Mouse (Mus musculus) intestine, embryonic 15.5 days (tissue): ENCODE results near the gene Tpp1. TPM values are rescaled to one million over a fixed set of nuclear protein-coding genes. Genes with fewer than 3 reads are reported as not detected.
"Not testable (repeated sequence)": the region's sequence is repeated elsewhere in the genome, so short reads cannot be mapped to it uniquely, and the experiment has no call there.

ENCODE experiments used
- ATAC-seq: fragments of 200-750 bp; cut with Nextera tagmentation; 2 replicates; pipeline ENCODE4 v1.8.0; 2017; ENCODE audit warnings: moderate TSS enrichment, moderate library complexity
- H3K27ac ChIP-seq: fragments of 300-500 bp; sonication (generic); 2 replicates; pipeline ENCODE4 v1.5.1; 2015; ENCODE audit warnings: mild to moderate bottlenecking, inconsistent platforms
- H3K27me3 ChIP-seq: fragments of 300-500 bp; sonication (generic); replicated peaks from 2 replicates; pipeline ENCODE4 v1.6.1; 2015; ENCODE audit warnings: inconsistent platforms
- H3K36me3 ChIP-seq: fragments of 300-500 bp; sonication (generic); 2 replicates; pipeline ENCODE4 v1.6.1; 2015; ENCODE audit warnings: inconsistent platforms
- H3K4me1 ChIP-seq: fragments of 300-500 bp; sonication (generic); replicated peaks from 2 replicates; pipeline ENCODE4 v1.6.1; 2015; ENCODE audit warnings: inconsistent platforms
- H3K4me2 ChIP-seq: fragments of 300-500 bp; sonication (generic); replicated peaks from 2 replicates; pipeline ENCODE4 v1.6.1; 2015; ENCODE audit warnings: mild to moderate bottlenecking, inconsistent platforms
- H3K4me3 ChIP-seq: fragments of 300-500 bp; sonication (generic); replicated peaks from 2 replicates; pipeline ENCODE4 v1.5.1; 2015; ENCODE audit warnings: inconsistent platforms
- H3K9ac ChIP-seq: fragments of 300-500 bp; sonication (generic); 2 replicates; pipeline ENCODE4 v1.6.1; 2015; ENCODE audit warnings: inconsistent platforms
- H3K9me3 ChIP-seq: fragments of 300-500 bp; sonication (generic); 2 replicates; pipeline ENCODE4 v1.6.1; 2016; ENCODE audit warnings: inconsistent platforms
- WGBS: fragments of 180-500 bp; shearing (Covaris S2); methylation state at CpG from one replicate; pipeline ENCODE4 v1.1.7; 2015; 5-methylcytosine and 5-hydroxymethylcytosine counted together
- polyA plus RNA-seq: library from polyadenylated mRNA; unstranded; fragments of >200 nt; fragmentation: Nextera tagmentation; extraction: Ambion mirVana; gene quantifications from 2 replicates; pipeline ENCODE4 v1.2.1, GENCODE M21; 2015

Tpp1 gene
- polyA plus RNA-seq, 1 experiment from 2014 or later, result 109 TPM

DNA sequence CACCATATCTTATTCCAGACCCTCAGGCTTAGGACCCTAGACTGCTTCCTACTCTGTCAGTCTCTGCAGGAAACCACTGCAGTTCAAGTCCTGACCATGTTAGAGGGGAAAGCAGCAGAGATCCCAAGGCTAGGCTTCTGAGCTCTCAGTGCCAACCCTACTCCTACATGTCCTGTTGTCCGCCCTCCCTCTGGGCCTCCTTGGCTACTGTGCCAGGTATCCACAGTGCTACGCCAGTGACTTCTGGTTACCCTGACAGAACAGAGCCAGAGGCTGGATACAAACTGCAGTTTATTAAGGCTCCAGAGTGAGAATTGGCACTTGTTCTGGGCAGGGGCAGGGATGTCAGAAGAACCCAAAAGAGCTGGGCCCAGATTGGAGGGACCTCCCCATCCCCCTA lies 681 bp upstream of the Tpp1 start:
- Histone ChIP-seq H3K4me3 (no peak overlapping the region), H3K36me3 (peaks cover 23% of the 10 kb centered on the region; the same call in 1 of the 2 replicates), H3K4me2 (no peak overlapping the region), H3K27me3 (no peaks in the 10 kb centered on the region), H3K4me1 (no peaks in the 10 kb centered on the region), H3K9ac (no peak overlapping the region), H3K9me3 (no peaks in the 10 kb centered on the region), H3K27ac (no peak overlapping the region)
- WGBS, result 91% methylated on average over 2 of the region's 2 CpGs
- 0 out of 2 replicates have a peak, but pooled peaks have one; percentile 6 for ATAC-seq

DNA sequence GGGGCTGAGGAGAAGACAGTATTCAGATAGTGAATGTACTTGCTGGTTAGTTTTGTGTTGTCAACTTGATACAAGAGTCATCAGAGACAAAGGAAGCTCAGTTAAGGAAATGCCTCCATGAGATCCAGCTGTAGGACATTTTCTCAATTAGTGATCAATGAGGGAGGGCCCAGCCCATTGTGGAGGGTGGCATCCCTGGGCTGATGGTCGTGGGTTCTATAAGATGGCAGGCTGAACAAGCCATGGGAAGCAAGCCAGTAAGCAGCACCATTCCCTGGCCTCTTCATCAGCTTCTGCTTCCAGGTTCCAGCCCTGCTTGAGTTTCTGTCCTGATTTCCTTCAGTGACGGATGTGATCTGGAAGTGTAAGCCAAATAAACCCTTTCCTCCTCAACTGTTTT lies 4.3 kb downstream of the Tpp1 start:
- Histone ChIP-seq H3K4me3 (no peak overlapping the region), H3K9ac (no peak overlapping the region), H3K9me3 (no peaks in the 10 kb centered on the region), H3K36me3 (no peaks in the 10 kb centered on the region), H3K4me2 (no peak overlapping the region), H3K27ac (no peak overlapping the region), H3K4me1 (peaks cover 7% of the 10 kb centered on the region; the same call in 1 of the 2 replicates), H3K27me3 (no peaks in the 10 kb centered on the region)
- WGBS, result 84% methylated on average over 2 of the region's 2 CpGs
- ATAC-seq, result no peak

GRCm38 (mm10) chr7:105743926-105744590 lies 8.0 kb downstream of the Tpp1 start, which contains the start of gene Taf10:
Gene Taf10, minus strand, starts transcription at chr7:105744361.
- Histone ChIP-seq H3K36me3 (peaks cover 19% of the 10 kb centered on the region), H3K4me2 (peak within 1 kb of the TSS; percentile 82), H3K4me3 (peak within 1 kb of the TSS; percentile 94), H3K27ac (peak within 1 kb of the TSS; percentile 79), H3K9ac (peak within 1 kb of the TSS; percentile 89), H3K4me1 (peaks cover 13% of the 10 kb centered on the region; the same call in 1 of the 2 replicates), H3K27me3 (no peaks in the 10 kb centered on the region), H3K9me3 (no peaks in the 10 kb centered on the region)
- ATAC-seq, result peak; percentile 98
- under 1% methylated on average over 54 of the region's 67 CpGs for WGBS

GRCm38 (mm10) chr7:105743246-105743925 lies 8.6 kb downstream of the Tpp1 start:
- Histone ChIP-seq H3K4me1 (peaks cover 13% of the 10 kb centered on the region; the same call in 1 of the 2 replicates), H3K9ac (peak overlapping the region; percentile 89), H3K36me3 (peaks cover 19% of the 10 kb centered on the region), H3K27ac (peak overlapping the region; percentile 79; the same call in 1 of the 2 replicates), H3K4me3 (peak overlapping the region; percentile 94), H3K4me2 (peak overlapping the region; percentile 82)
- not testable (repeated sequence) for ATAC-seq, H3K9me3 ChIP-seq, H3K27me3 ChIP-seq
- 33% methylated on average over 20 of the region's 20 CpGs for WGBS

GRCm38 (mm10) chr7:105742539-105743215 lies 9.4 kb downstream of the Tpp1 start:
- not testable (repeated sequence) for ATAC-seq, H3K27ac ChIP-seq, H3K9me3 ChIP-seq, H3K27me3 ChIP-seq, H3K9ac ChIP-seq
- Histone ChIP-seq H3K4me2 (peak overlapping the region; percentile 82; the same call in 1 of the 2 replicates), H3K4me3 (peak overlapping the region; percentile 94; the same call in 1 of the 2 replicates), H3K4me1 (peaks cover 14% of the 10 kb centered on the region; the same call in 1 of the 2 replicates), H3K36me3 (peaks cover 19% of the 10 kb centered on the region)
- 80% methylated on average over 7 of the region's 7 CpGs for WGBS

GRCm38 (mm10) chr7:105741978-105742377 lies 10.1 kb downstream of the Tpp1 start:
- ATAC-seq, result no peak
- Histone ChIP-seq H3K4me1 (peaks cover 17% of the 10 kb centered on the region; the same call in 1 of the 2 replicates), H3K4me3 (no peak overlapping the region), H3K9ac (no peak overlapping the region), H3K9me3 (no peaks in the 10 kb centered on the region), H3K36me3 (peaks cover 19% of the 10 kb centered on the region), H3K27ac (no peak overlapping the region), H3K27me3 (no peaks in the 10 kb centered on the region), H3K4me2 (no peak overlapping the region)
- 90% methylated on average over 9 of the region's 9 CpGs for WGBS

GRCm38 (mm10) chr7:105740851-105741250 lies 11.2 kb downstream of the Tpp1 start:
- Histone ChIP-seq H3K36me3 (peaks cover 19% of the 10 kb centered on the region), H3K4me3 (no peak overlapping the region), H3K4me1 (peaks cover 17% of the 10 kb centered on the region; the same call in 1 of the 2 replicates), H3K4me2 (no peak overlapping the region), H3K27me3 (no peaks in the 10 kb centered on the region), H3K9me3 (no peaks in the 10 kb centered on the region), H3K9ac (no peak overlapping the region), H3K27ac (0 out of 2 replicates have a peak overlapping the region, but pooled peaks have one; percentile 27)
- WGBS, result 84% methylated on average over 6 of the region's 6 CpGs
- ATAC-seq, result no peak

- no peak for ATAC-seq
- Histone ChIP-seq H3K27ac (0 out of 2 replicates have a peak overlapping the region, but pooled peaks have one; percentile 27), H3K9ac (no peak overlapping the region), H3K27me3 (no peaks in the 10 kb centered on the region), H3K4me1 (peaks cover 17% of the 10 kb centered on the region; the same call in 1 of the 2 replicates), H3K9me3 (no peaks in the 10 kb centered on the region), H3K4me3 (no peak overlapping the region), H3K4me2 (no peak overlapping the region), H3K36me3 (peaks cover 19% of the 10 kb centered on the region)
- WGBS, result 88% methylated on average over 13 of the region's 13 CpGs
Measured at GRCm38 (mm10) chr7:105740089-105740795, 11.8 kb downstream of the Tpp1 start.

GRCm38 (mm10) chr7:105738948-105739347 lies 13.1 kb downstream of the Tpp1 start:
- Histone ChIP-seq H3K27me3 (no peaks in the 10 kb centered on the region), H3K36me3 (peaks cover 25% of the 10 kb centered on the region), H3K9me3 (no peaks in the 10 kb centered on the region), H3K9ac (no peak overlapping the region), H3K27ac (peak overlapping the region; percentile 89), H3K4me1 (peaks cover 22% of the 10 kb centered on the region; the same call in 1 of the 2 replicates), H3K4me2 (peak overlapping the region; percentile 73), H3K4me3 (peak overlapping the region; percentile 90; the same call in 1 of the 2 replicates)
- 12% methylated on average over 3 of the region's 3 CpGs for WGBS
- peak; percentile 39 for ATAC-seq

DNA sequence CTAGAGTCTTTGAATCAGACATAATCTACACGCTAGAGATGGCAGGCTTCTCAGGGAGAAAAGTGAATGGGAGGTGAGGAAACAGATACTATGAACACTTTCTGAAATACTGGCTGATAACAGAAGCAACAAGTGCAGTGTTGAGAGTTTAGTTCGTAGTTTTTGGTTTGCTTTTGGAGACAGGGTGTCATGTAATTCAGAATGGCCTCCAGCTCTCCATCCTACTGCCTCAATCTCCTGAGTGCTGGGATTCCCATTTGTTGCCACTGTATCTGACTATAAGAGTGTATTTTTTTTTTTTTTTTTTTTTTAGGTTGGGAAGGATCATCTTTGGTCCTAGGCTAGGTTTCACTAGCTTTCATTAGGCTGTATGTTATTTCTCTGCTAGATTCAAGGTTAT lies 13.7 kb downstream of the Tpp1 start:
- peak overlapping the region; percentile 90 for H3K4me3 ChIP-seq
- H3K9me3 ChIP-seq, result no peaks in the 10 kb centered on the region
- peak overlapping the region; percentile 73 for H3K4me2 ChIP-seq
- ATAC-seq, result no peak
- H3K27ac ChIP-seq, result peak overlapping the region; percentile 89
- H3K27me3 ChIP-seq, result no peaks in the 10 kb centered on the region
- 64% methylated on average over 2 of the region's 2 CpGs for WGBS
- peaks cover 21% of the 10 kb centered on the region; the same call in 1 of the 2 replicates for H3K4me1 ChIP-seq
- no peak overlapping the region for H3K9ac ChIP-seq
- H3K36me3 ChIP-seq, result peaks cover 31% of the 10 kb centered on the region

GRCm38 (mm10) chr7:105737648-105738047 lies 14.4 kb downstream of the Tpp1 start:
- no peak for ATAC-seq
- Histone ChIP-seq H3K27ac (peak overlapping the region; percentile 95), H3K9me3 (no peaks in the 10 kb centered on the region), H3K27me3 (no peaks in the 10 kb centered on the region), H3K9ac (peak overlapping the region; percentile 76), H3K4me2 (peak overlapping the region; percentile 73), H3K4me3 (peak overlapping the region; percentile 90), H3K36me3 (peaks cover 37% of the 10 kb centered on the region), H3K4me1 (peaks cover 16% of the 10 kb centered on the region; the same call in 1 of the 2 replicates)
- WGBS, result 31% methylated on average over 3 of the region's 3 CpGs
